Mouse (Mus musculus) heart, embryonic 16.5 days (tissue): ENCODE measurements around the gene Tnk1. TPM values are rescaled to one million over a fixed set of nuclear protein-coding genes. Genes with fewer than 3 reads are reported as not detected.
"Not testable (repeated sequence)": the region's sequence is repeated elsewhere in the genome, so short reads cannot be mapped to it uniquely, and the experiment has no call there.

Source experiments
- ATAC-seq: fragments of 200-750 bp; cut with Nextera tagmentation; replicated peaks from 2 replicates; pipeline ENCODE4 v1.8.0; 2017; ENCODE audit warnings: moderate number of reproducible peaks; ENCODE audit not compliant: insufficient read depth, low FRiP score; ENCODE audit errors: extremely low read depth
- H3K27ac ChIP-seq: fragments of 300-500 bp; sonication (generic); 2 replicates; pipeline ENCODE4 v1.5.1; 2014; ENCODE audit warnings: mild to moderate bottlenecking, low read length, control low read depth, moderate library complexity
- H3K27me3 ChIP-seq: fragments of 300-500 bp; sonication (generic); 2 replicates; pipeline ENCODE4 v1.6.1; 2014; ENCODE audit warnings: low read length, mixed read lengths; ENCODE audit not compliant: control insufficient read depth, insufficient read depth
- H3K36me3 ChIP-seq: fragments of 300-500 bp; sonication (generic); 2 replicates; pipeline ENCODE4 v1.6.1; 2014; ENCODE audit not compliant: control insufficient read depth, insufficient read depth
- H3K4me1 ChIP-seq: fragments of 300-500 bp; sonication (generic); 2 replicates; pipeline ENCODE4 v1.6.1; 2014; ENCODE audit warnings: low read length, mixed read lengths; ENCODE audit not compliant: control insufficient read depth, insufficient read depth
- H3K4me2 ChIP-seq: fragments of 300-500 bp; sonication (generic); 2 replicates; pipeline ENCODE4 v1.6.1; 2014; ENCODE audit warnings: low read depth, mild to moderate bottlenecking, control low read depth, low read length
- H3K4me3 ChIP-seq: fragments of 300-500 bp; sonication (generic); 2 replicates; pipeline ENCODE4 v1.5.1; 2014; ENCODE audit warnings: mild to moderate bottlenecking, control low read depth, low read length
- H3K9ac ChIP-seq: fragments of 300-500 bp; sonication (generic); 2 replicates; pipeline ENCODE4 v1.6.1; 2014; ENCODE audit warnings: low read length, control low read depth
- H3K9me3 ChIP-seq: fragments of 300-500 bp; sonication (generic); replicated peaks from 2 replicates; pipeline ENCODE4 v1.6.1; 2016; ENCODE audit warnings: low read length; ENCODE audit not compliant: control insufficient read depth
- WGBS: fragments of 180-500 bp; shearing (Covaris S2); extraction: QIAGEN DNeasy Blood & Tissue Kit; methylation state at CpG from one replicate; pipeline ENCODE4 v1.1.7; 2014; 5-methylcytosine and 5-hydroxymethylcytosine counted together
- polyA plus RNA-seq: library from polyadenylated mRNA; unstranded; fragments of >200 nt; fragmentation: Nextera tagmentation; extraction: Ambion mirVana; gene quantifications from 2 replicates; pipeline ENCODE4 v1.2.1, GENCODE M21; 2015

The Tnk1 gene
- polyA plus RNA-seq, 1 experiment from 2014 or later, result 0.26 TPM

- no peak for ATAC-seq
- Histone ChIP-seq H3K4me1 (no peaks in the 10 kb centered on the region; the same call in 1 of the 2 replicates), H3K4me2 (no peak overlapping the region), H3K27ac (no peak overlapping the region), H3K4me3 (no peak overlapping the region), H3K9ac (no peak overlapping the region), H3K36me3 (no peaks in the 10 kb centered on the region), H3K27me3 (no peaks in the 10 kb centered on the region), H3K9me3 (no peaks in the 10 kb centered on the region)
- 84% methylated on average over 7 of the region's 7 CpGs for WGBS
Measured at GRCm38 (mm10) chr11:69871822-69872221, 13.3 kb upstream of the Tnk1 start.

DNA sequence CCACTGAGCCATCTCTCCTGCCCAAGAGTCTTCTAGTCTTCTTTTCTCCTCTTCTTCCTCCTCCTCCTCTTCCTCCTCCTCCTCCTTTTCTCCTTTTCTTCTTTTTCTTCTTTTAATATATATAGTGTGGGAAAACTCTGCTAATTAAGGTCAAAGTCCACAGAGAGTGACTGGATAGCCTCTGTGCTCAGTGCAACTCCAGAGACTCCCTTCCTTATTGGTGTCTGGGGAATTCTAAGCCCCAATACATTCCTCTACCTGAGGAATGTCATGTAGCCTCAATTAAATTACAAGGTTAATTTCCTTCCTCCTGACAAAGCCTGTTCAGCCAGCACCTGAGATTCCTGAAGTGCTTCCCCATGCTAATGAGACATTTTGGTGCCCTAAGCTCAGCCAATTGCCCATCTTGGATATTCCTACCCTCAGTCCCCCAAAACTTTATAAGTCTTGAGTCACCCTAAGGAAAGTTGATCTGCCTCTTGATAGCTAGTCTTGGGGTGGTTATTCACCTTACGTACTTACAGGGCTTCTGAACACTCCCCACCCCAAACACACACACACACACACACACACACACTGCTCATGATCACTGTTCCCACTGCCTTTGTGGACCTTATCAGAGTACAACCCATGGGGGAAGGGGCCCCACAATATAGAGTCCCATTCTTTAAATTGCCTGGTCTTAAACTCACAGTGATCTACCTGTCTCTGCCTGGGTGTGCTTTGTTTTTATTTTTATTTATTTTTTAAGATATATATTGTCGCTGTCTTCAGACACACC lies 11.9 kb upstream of the Tnk1 start:
- no peak for ATAC-seq
- Histone ChIP-seq H3K36me3 (no peaks in the 10 kb centered on the region), H3K27ac (no peak overlapping the region), H3K4me2 (no peak overlapping the region), H3K4me3 (no peak overlapping the region), H3K9me3 (no peaks in the 10 kb centered on the region), H3K27me3 (no peaks in the 10 kb centered on the region), H3K4me1 (no peaks in the 10 kb centered on the region), H3K9ac (no peak overlapping the region)
- WGBS, result 85% methylated on average over 2 of the region's 2 CpGs

- no peaks in the 10 kb centered on the region for H3K9me3 ChIP-seq
- no peaks in the 10 kb centered on the region for H3K27me3 ChIP-seq
- 45% methylated on average over 9 of the region's 9 CpGs for WGBS
- no peaks in the 10 kb centered on the region for H3K36me3 ChIP-seq
- H3K4me2 ChIP-seq, result no peak overlapping the region
- H3K4me3 ChIP-seq, result no peak overlapping the region
- no peak overlapping the region for H3K9ac ChIP-seq
- no peak overlapping the region for H3K27ac ChIP-seq
- peaks cover 3% of the 10 kb centered on the region for H3K4me1 ChIP-seq
- no peak for ATAC-seq
Measured at GRCm38 (mm10) chr11:69867335-69867734, 8.8 kb upstream of the Tnk1 start.

DNA sequence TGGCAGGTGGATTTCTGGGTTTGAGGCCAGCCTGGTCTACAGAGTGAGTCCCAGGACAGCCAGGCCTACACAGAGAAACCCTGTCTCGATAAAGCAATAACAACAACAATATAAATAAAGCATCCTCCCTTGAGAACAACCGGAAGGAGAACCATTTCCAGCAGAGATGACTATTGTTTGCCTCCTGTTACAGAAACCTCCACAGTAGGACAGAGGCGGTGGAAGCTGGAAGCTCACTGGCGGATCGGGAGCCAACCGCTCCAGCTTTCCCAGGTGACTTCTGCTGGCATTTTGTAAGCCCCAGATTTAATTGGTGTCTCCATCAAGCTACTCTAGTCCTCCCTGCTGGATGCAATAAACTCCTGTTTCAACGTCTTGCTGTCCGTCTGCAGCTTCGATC lies 7.0 kb upstream of the Tnk1 start:
- Histone ChIP-seq H3K9me3 (no peaks in the 10 kb centered on the region), H3K36me3 (no peaks in the 10 kb centered on the region), H3K4me1 (peaks cover 3% of the 10 kb centered on the region), H3K4me2 (no peak overlapping the region), H3K4me3 (no peak overlapping the region), H3K27ac (no peak overlapping the region), H3K27me3 (no peaks in the 10 kb centered on the region), H3K9ac (no peak overlapping the region)
- ATAC-seq, result no peak
- WGBS, result 79% methylated on average over 9 of the region's 9 CpGs

DNA sequence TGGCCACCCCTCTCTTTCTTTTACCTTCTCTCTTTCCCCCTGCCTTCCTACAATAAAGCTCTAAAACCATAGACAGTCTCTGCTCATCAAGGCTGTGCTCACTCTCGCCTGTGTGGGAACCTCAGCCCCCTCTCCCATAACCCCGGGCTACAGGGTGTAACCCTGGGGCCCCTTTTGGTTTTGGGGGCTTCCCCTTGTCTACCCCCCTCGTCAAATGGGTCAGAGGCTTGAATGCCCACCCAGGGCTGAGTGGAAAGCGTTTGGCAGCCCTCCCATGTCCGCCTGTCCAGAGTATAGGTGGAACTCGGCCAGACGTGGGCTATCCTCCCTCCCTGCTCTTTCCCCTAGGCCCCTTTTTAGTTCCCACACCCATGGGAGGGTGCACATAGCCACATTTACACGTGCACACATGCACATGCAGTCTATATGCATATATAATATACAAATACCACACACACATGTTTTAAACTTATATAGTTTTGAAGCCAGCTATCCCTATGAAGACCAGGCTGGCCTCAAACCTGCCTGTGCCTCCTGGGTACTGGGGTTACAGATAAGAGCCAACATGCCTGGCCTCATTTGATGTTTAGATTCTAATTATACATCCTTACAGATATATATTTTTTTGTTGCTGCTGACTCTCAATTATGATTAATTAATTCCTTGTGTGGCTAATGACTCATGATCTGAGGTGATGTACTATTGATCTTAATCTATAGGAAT lies 5.8 kb upstream of the Tnk1 start:
- Histone ChIP-seq H3K4me1 (peaks cover 3% of the 10 kb centered on the region), H3K27me3 (no peaks in the 10 kb centered on the region), H3K27ac (peak overlapping the region; percentile 35; the same call in 1 of the 2 replicates), H3K9me3 (no peaks in the 10 kb centered on the region), H3K4me3 (no peak overlapping the region), H3K9ac (no peak overlapping the region; the same call in 1 of the 2 replicates), H3K4me2 (no peak overlapping the region), H3K36me3 (no peaks in the 10 kb centered on the region)
- ATAC-seq, result no peak
- WGBS, result 38% methylated on average over 8 of the region's 8 CpGs

- not testable (repeated sequence) for H3K9me3 ChIP-seq, H3K4me3 ChIP-seq, H3K4me2 ChIP-seq, H3K36me3 ChIP-seq, H3K27ac ChIP-seq, H3K4me1 ChIP-seq, H3K9ac ChIP-seq, H3K27me3 ChIP-seq
- peak; percentile 52 for ATAC-seq
- WGBS, result 38% methylated on average over 3 of the region's 3 CpGs
Measured at GRCm38 (mm10) chr11:69863729-69864128, 5.2 kb upstream of the Tnk1 start.

GRCm38 (mm10) chr11:69855347-69855746 lies 3.2 kb downstream of the Tnk1 start:
- Histone ChIP-seq H3K27me3 (peaks cover 12% of the 10 kb centered on the region; the same call in 1 of the 2 replicates), H3K4me3 (no peak overlapping the region), H3K36me3 (peaks cover 14% of the 10 kb centered on the region), H3K27ac (no peak overlapping the region), H3K4me1 (peaks cover 8% of the 10 kb centered on the region), H3K9me3 (no peaks in the 10 kb centered on the region), H3K4me2 (no peak overlapping the region), H3K9ac (no peak overlapping the region)
- 19% methylated on average over 16 of the region's 16 CpGs for WGBS
- ATAC-seq, result 0 out of 2 replicates have a peak, but pooled peaks have one; percentile 44

DNA sequence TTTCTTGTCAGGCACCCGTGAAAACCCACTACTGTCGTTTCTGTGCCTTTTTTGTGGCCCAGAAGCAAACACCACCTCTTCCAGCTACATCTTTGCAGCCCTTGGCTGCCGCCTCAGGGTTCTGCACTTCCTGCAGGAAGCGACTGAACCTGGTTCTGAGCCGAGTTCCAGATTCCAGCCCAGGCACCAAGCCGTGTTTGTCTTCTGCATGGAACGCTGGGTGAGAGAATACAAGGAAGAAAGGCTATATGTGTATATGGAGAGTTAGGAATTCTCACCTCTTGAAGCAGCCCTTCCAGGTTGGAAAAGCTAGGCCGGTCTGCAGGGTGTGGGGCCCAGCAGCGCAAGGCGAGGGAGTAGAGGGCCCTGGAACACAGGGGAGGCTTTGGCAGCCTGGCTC lies 3.9 kb downstream of the Tnk1 start:
- Histone ChIP-seq H3K4me1 (peaks cover 8% of the 10 kb centered on the region), H3K9me3 (no peaks in the 10 kb centered on the region), H3K4me2 (no peak overlapping the region), H3K36me3 (peaks cover 20% of the 10 kb centered on the region), H3K27me3 (peaks cover 12% of the 10 kb centered on the region; the same call in 1 of the 2 replicates), H3K27ac (no peak overlapping the region), H3K9ac (no peak overlapping the region), H3K4me3 (no peak overlapping the region)
- 80% methylated on average over 10 of the region's 10 CpGs for WGBS
- no peak for ATAC-seq

GRCm38 (mm10) chr11:69853994-69854393 lies 4.5 kb downstream of the Tnk1 start:
- Histone ChIP-seq H3K36me3 (peaks cover 25% of the 10 kb centered on the region), H3K4me2 (no peak overlapping the region), H3K27ac (no peak overlapping the region), H3K9me3 (no peaks in the 10 kb centered on the region), H3K4me3 (no peak overlapping the region), H3K27me3 (peaks cover 12% of the 10 kb centered on the region; the same call in 1 of the 2 replicates), H3K9ac (no peak overlapping the region), H3K4me1 (peaks cover 11% of the 10 kb centered on the region)
- no peak for ATAC-seq
- WGBS, result 33% methylated on average over 7 of the region's 7 CpGs
